Mouse (Mus musculus): ENCODE results near the gene Gnb4. TPM values are rescaled to one million over a fixed set of nuclear protein-coding genes. Genes with fewer than 3 reads are reported as not detected.

The Gnb4 gene
- polyA plus RNA-seq, 1 experiment = 4.8 TPM

DNA sequence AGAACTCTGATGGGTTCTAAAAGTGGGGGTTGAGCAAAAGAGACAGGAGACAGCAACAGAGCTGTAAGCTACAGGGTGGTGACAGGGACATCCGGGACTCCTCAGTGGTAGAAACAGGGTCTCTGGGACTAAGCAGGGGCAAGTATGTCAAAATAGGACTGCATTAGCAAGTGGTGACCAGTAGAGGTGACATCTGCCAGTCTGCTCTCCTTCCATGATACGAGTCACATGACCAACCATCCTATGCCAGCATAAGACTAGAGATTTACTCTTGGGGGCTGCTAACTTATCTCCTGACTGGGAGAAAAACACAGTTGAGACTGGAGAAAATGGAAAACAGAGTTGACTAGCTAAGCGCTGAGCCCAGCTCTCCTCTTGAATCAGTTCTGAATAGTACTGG lies 30.1 kb downstream of the Gnb4 start:
- Histone ChIP-seq H3K4me1 (ENCODE audit: control insufficient read depth, insufficient read depth, low read length) (no peaks in the 10 kb centered on the region), H3K36me3 (ENCODE audit: control insufficient read depth, insufficient read depth, low read length, poor library complexity, severe bottlenecking) (no peaks in the 10 kb centered on the region), H3K27me3 (ENCODE audit: control insufficient read depth, insufficient read depth, low read length, poor library complexity, severe bottlenecking) (no peaks in the 10 kb centered on the region), H3K4me3 (ENCODE audit: low read depth, low read length) (no peak overlapping the region), H3K9me3 (replicated peaks; ENCODE audit: control insufficient read depth, insufficient read depth, low read length, poor library complexity, severe bottlenecking) (no peaks in the 10 kb centered on the region), H3K9ac (ENCODE audit: low read depth, poor library complexity, severe bottlenecking) (no peak overlapping the region), H3K27ac (ENCODE audit: insufficient read depth, low read length) (no peak overlapping the region)
- no peak for TF ChIP-seq EP300 (IDR thresholded peaks at IDR 0.05; ENCODE audit: insufficient read depth, low read depth, low read length)
- TF ChIP-seq POLR2A (IDR thresholded peaks at IDR 0.05; ENCODE audit: insufficient read depth, low read length) = no peak
- no peak for TF ChIP-seq CTCF (IDR thresholded peaks at IDR 0.05; ENCODE audit: low read depth, low read length)

- Histone ChIP-seq H3K36me3 (ENCODE audit: control insufficient read depth, insufficient read depth, low read length, poor library complexity, severe bottlenecking) (no peaks in the 10 kb centered on the region), H3K27me3 (ENCODE audit: control insufficient read depth, insufficient read depth, low read length, poor library complexity, severe bottlenecking) (no peaks in the 10 kb centered on the region), H3K9me3 (replicated peaks; ENCODE audit: control insufficient read depth, insufficient read depth, low read length, poor library complexity, severe bottlenecking) (no peaks in the 10 kb centered on the region), H3K4me1 (ENCODE audit: control insufficient read depth, insufficient read depth, low read length) (no peaks in the 10 kb centered on the region), H3K27ac (ENCODE audit: insufficient read depth, low read length) (no peak overlapping the region), H3K9ac (ENCODE audit: low read depth, poor library complexity, severe bottlenecking) (no peak overlapping the region), H3K4me3 (ENCODE audit: low read depth, low read length) (no peak overlapping the region)
- TF ChIP-seq CTCF (IDR thresholded peaks at IDR 0.05; ENCODE audit: low read depth, low read length) = no peak
Observed at GRCm38 (mm10) chr3:32583489-32583888, 32.9 kb downstream of the Gnb4 start.

GRCm38 (mm10) chr3:32581911-32582310 lies 34.5 kb downstream of the Gnb4 start:
- Histone ChIP-seq H3K36me3 (ENCODE audit: control insufficient read depth, insufficient read depth, low read length, poor library complexity, severe bottlenecking) (no peaks in the 10 kb centered on the region; the same call in 1 of the 2 replicates), H3K4me1 (ENCODE audit: control insufficient read depth, insufficient read depth, low read length) (no peaks in the 10 kb centered on the region), H3K27me3 (ENCODE audit: control insufficient read depth, insufficient read depth, low read length, poor library complexity, severe bottlenecking) (no peaks in the 10 kb centered on the region), H3K9ac (ENCODE audit: low read depth, poor library complexity, severe bottlenecking) (no peak overlapping the region), H3K4me3 (ENCODE audit: low read depth, low read length) (no peak overlapping the region), H3K27ac (ENCODE audit: insufficient read depth, low read length) (no peak overlapping the region), H3K9me3 (replicated peaks; ENCODE audit: control insufficient read depth, insufficient read depth, low read length, poor library complexity, severe bottlenecking) (no peaks in the 10 kb centered on the region)
- TF ChIP-seq POLR2A (IDR thresholded peaks at IDR 0.05; ENCODE audit: insufficient read depth, low read length) = no peak
- TF ChIP-seq CTCF (IDR thresholded peaks at IDR 0.05; ENCODE audit: low read depth, low read length) = no peak
- no peak for TF ChIP-seq EP300 (IDR thresholded peaks at IDR 0.05; ENCODE audit: insufficient read depth, low read depth, low read length)

GRCm38 (mm10) chr3:32580738-32581137 lies 35.6 kb downstream of the Gnb4 start:
- H3K27ac ChIP-seq (ENCODE audit: insufficient read depth, low read length) = no peak overlapping the region
- no peaks in the 10 kb centered on the region; the same call in 1 of the 2 replicates for H3K36me3 ChIP-seq (ENCODE audit: control insufficient read depth, insufficient read depth, low read length, poor library complexity, severe bottlenecking)
- no peaks in the 10 kb centered on the region for H3K4me1 ChIP-seq (ENCODE audit: control insufficient read depth, insufficient read depth, low read length)
- no peaks in the 10 kb centered on the region for H3K27me3 ChIP-seq (ENCODE audit: control insufficient read depth, insufficient read depth, low read length, poor library complexity, severe bottlenecking)
- no peak overlapping the region for H3K9ac ChIP-seq (ENCODE audit: low read depth, poor library complexity, severe bottlenecking)
- no peak overlapping the region for H3K4me3 ChIP-seq (ENCODE audit: low read depth, low read length)
- no peak for TF ChIP-seq EP300 (IDR thresholded peaks at IDR 0.05; ENCODE audit: insufficient read depth, low read depth, low read length)
- TF ChIP-seq POLR2A (IDR thresholded peaks at IDR 0.05; ENCODE audit: insufficient read depth, low read length) = no peak
- no peak for TF ChIP-seq CTCF (IDR thresholded peaks at IDR 0.05; ENCODE audit: low read depth, low read length)
- H3K9me3 ChIP-seq (replicated peaks; ENCODE audit: control insufficient read depth, insufficient read depth, low read length, poor library complexity, severe bottlenecking) = no peaks in the 10 kb centered on the region

- TF ChIP-seq POLR2A (IDR thresholded peaks at IDR 0.05; ENCODE audit: insufficient read depth, low read length) = no peak
Observed at GRCm38 (mm10) chr3:32578772-32579171, 37.6 kb downstream of the Gnb4 start.

DNA sequence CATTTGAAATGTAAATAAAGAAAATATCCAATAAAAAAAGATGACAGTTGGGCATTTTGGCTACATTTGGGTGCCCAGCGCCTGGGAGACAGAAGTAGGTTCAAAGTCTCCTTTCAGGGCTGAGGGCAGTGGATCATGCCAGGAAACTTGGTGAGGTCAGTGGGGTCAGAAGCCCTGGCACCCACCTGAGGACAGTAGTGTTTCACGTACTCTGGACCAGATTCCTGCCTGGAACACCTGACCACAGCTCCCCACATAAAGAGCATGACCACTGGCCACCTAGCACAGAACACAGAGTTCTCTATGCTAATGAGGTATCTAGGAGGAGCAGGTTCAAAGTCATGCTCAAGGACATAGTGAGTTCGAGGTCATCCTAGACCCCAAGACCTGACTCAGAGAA lies 41.2 kb downstream of the Gnb4 start:
- TF ChIP-seq CTCF (IDR thresholded peaks at IDR 0.05; ENCODE audit: low read depth, low read length) (no peak), POLR2A (IDR thresholded peaks at IDR 0.05; ENCODE audit: insufficient read depth, low read length) (no peak), EP300 (IDR thresholded peaks at IDR 0.05; ENCODE audit: insufficient read depth, low read depth, low read length) (no peak)
- Histone ChIP-seq H3K4me3 (ENCODE audit: low read depth, low read length) (no peak overlapping the region), H3K27ac (ENCODE audit: insufficient read depth, low read length) (no peak overlapping the region), H3K36me3 (ENCODE audit: control insufficient read depth, insufficient read depth, low read length, poor library complexity, severe bottlenecking) (peaks cover 3% of the 10 kb centered on the region), H3K9me3 (replicated peaks; ENCODE audit: control insufficient read depth, insufficient read depth, low read length, poor library complexity, severe bottlenecking) (no peaks in the 10 kb centered on the region), H3K9ac (ENCODE audit: low read depth, poor library complexity, severe bottlenecking) (no peak overlapping the region), H3K27me3 (ENCODE audit: control insufficient read depth, insufficient read depth, low read length, poor library complexity, severe bottlenecking) (no peaks in the 10 kb centered on the region), H3K4me1 (ENCODE audit: control insufficient read depth, insufficient read depth, low read length) (no peaks in the 10 kb centered on the region)

More at GRCm38 (mm10) chr3:32578772-32579171, 37.6 kb downstream of the Gnb4 start:
- H3K27ac ChIP-seq (ENCODE audit: insufficient read depth, low read length) = no peak overlapping the region
- no peaks in the 10 kb centered on the region for H3K4me1 ChIP-seq (ENCODE audit: control insufficient read depth, insufficient read depth, low read length)
- H3K27me3 ChIP-seq (ENCODE audit: control insufficient read depth, insufficient read depth, low read length, poor library complexity, severe bottlenecking) = no peaks in the 10 kb centered on the region
- no peak overlapping the region for H3K9ac ChIP-seq (ENCODE audit: low read depth, poor library complexity, severe bottlenecking)
- no peaks in the 10 kb centered on the region for H3K9me3 ChIP-seq (replicated peaks; ENCODE audit: control insufficient read depth, insufficient read depth, low read length, poor library complexity, severe bottlenecking)
- peaks cover 3% of the 10 kb centered on the region for H3K36me3 ChIP-seq (ENCODE audit: control insufficient read depth, insufficient read depth, low read length, poor library complexity, severe bottlenecking)
- H3K4me3 ChIP-seq (ENCODE audit: low read depth, low read length) = no peak overlapping the region

Data from ES-Bruce4 (cell line).